Mouse (Mus musculus) C2C12 (cell line): ENCODE results near the gene Pla2g4a. TPM values are rescaled to one million over a fixed set of nuclear protein-coding genes. Genes with fewer than 3 reads are reported as not detected.

Source experiments
- H3K27me3 ChIP-seq: one replicate; pipeline ENCODE4 v1.6.1; 2011; ENCODE audit not compliant: control insufficient read depth, insufficient read depth, insufficient read length
- H3K36me3 ChIP-seq: one replicate; pipeline ENCODE4 v1.6.1; 2011; ENCODE audit not compliant: control insufficient read depth, insufficient read depth
- H3K4me3 ChIP-seq: one replicate; pipeline ENCODE4 v1.5.1; 2011; ENCODE audit warnings: mild to moderate bottlenecking, control low read depth; ENCODE audit not compliant: poor library complexity, insufficient read depth, severe bottlenecking
- H3K79me2 ChIP-seq: one replicate; pipeline ENCODE4 v1.6.1; 2011; ENCODE audit not compliant: control insufficient read depth, insufficient read depth
- H3K79me3 ChIP-seq: one replicate; pipeline ENCODE4 v1.6.1; 2011; ENCODE audit warnings: low read depth, control low read depth
- H3ac ChIP-seq: one replicate; pipeline ENCODE3; 2011; ENCODE audit warnings: low read depth; ENCODE audit not compliant: control insufficient read depth, insufficient read length
- CEBPB ChIP-seq: IDR thresholded peaks from one replicate; pipeline ENCODE4 v1.6.1; 2011; ENCODE audit warnings: low read depth, mild to moderate bottlenecking, control low read depth, moderate library complexity
- CTCF ChIP-seq: IDR thresholded peaks from one replicate; pipeline ENCODE4 v1.5.1; 2011; ENCODE audit not compliant: control insufficient read depth, insufficient read depth, insufficient read length
- FOSL1 ChIP-seq: IDR thresholded peaks from one replicate; pipeline ENCODE4 v1.8.0; 2011; ENCODE audit warnings: mild to moderate bottlenecking, low read length; ENCODE audit not compliant: poor library complexity, insufficient read depth, severe bottlenecking
- MAX ChIP-seq: IDR thresholded peaks from one replicate; pipeline ENCODE4 v1.6.1; 2011; ENCODE audit warnings: mild to moderate bottlenecking, control low read depth
- MYOD1 ChIP-seq: IDR thresholded peaks from one replicate; pipeline ENCODE4 v1.6.1; 2011; ENCODE audit warnings: low read depth; ENCODE audit not compliant: control insufficient read depth, insufficient read length
- MYOG ChIP-seq: IDR thresholded peaks from one replicate; pipeline ENCODE4 v1.6.1; 2011; ENCODE audit not compliant: control insufficient read depth, insufficient read length; ENCODE audit errors: extremely low read depth
- USF1 ChIP-seq: IDR thresholded peaks from one replicate; pipeline ENCODE4 v1.6.1; 2011; ENCODE audit warnings: low read depth, mild to moderate bottlenecking, control low read depth, moderate library complexity
- polyA plus RNA-seq: library from polyadenylated mRNA; unstranded; fragments of >200 nt; fragmentation: generic; extraction: Trizol; gene quantifications from one replicate; pipeline ENCODE4 v1.2.1, GENCODE M21; 2012; ENCODE audit warnings: missing spikeins

Gene Pla2g4a
- polyA plus RNA-seq, 1 experiment = 7.0 TPM

GRCm38 (mm10) chr1:149861543-149861942 is 99.5 kb downstream of the Pla2g4a start:
- TF ChIP-seq CEBPB (no peak), FOSL1 (no peak), MYOG (no peak)
- Histone ChIP-seq H3K79me2 (no peaks in the 10 kb centered on the region), H3K4me3 (no peak overlapping the region), H3K27me3 (no peaks in the 10 kb centered on the region), H3K79me3 (no peaks in the 10 kb centered on the region), H3ac (no peak overlapping the region), H3K36me3 (peaks cover 6% of the 10 kb centered on the region)

GRCm38 (mm10) chr1:149858734-149859133 is 102.4 kb downstream of the Pla2g4a start:
- Histone ChIP-seq H3ac (no peak overlapping the region), H3K36me3 (peaks cover 6% of the 10 kb centered on the region), H3K27me3 (no peaks in the 10 kb centered on the region), H3K79me2 (no peaks in the 10 kb centered on the region), H3K4me3 (no peak overlapping the region), H3K79me3 (no peaks in the 10 kb centered on the region)
- TF ChIP-seq MAX (no peak), USF1 (no peak), CTCF (no peak), CEBPB (no peak), MYOG (no peak), FOSL1 (no peak), MYOD1 (no peak)

GRCm38 (mm10) chr1:149856720-149857119 is 104.4 kb downstream of the Pla2g4a start:
- Histone ChIP-seq H3K36me3 (peaks cover 6% of the 10 kb centered on the region), H3K4me3 (no peak overlapping the region), H3K27me3 (no peaks in the 10 kb centered on the region), H3ac (no peak overlapping the region), H3K79me3 (no peaks in the 10 kb centered on the region), H3K79me2 (no peaks in the 10 kb centered on the region)
- no peak for TF ChIP-seq FOSL1
- peak; percentile 63 for TF ChIP-seq CTCF

- no peaks in the 10 kb centered on the region for H3K27me3 ChIP-seq
- H3K4me3 ChIP-seq = no peak overlapping the region
- H3K79me3 ChIP-seq = no peaks in the 10 kb centered on the region
- H3ac ChIP-seq = no peak overlapping the region
- peaks cover under 1% of the 10 kb centered on the region for H3K36me3 ChIP-seq
- TF ChIP-seq MAX = no peak
- TF ChIP-seq CTCF = no peak
- no peak for TF ChIP-seq CEBPB
- no peak for TF ChIP-seq USF1
- no peak for TF ChIP-seq MYOD1
- TF ChIP-seq FOSL1 = no peak
- no peak for TF ChIP-seq MYOG
- H3K79me2 ChIP-seq = no peaks in the 10 kb centered on the region
Measured at GRCm38 (mm10) chr1:149855581-149855980, 105.5 kb downstream of the Pla2g4a start.

- no peak overlapping the region for H3K4me3 ChIP-seq
- H3ac ChIP-seq = no peak overlapping the region
- H3K36me3 ChIP-seq = no peaks in the 10 kb centered on the region
- no peaks in the 10 kb centered on the region for H3K79me3 ChIP-seq
- H3K27me3 ChIP-seq = no peaks in the 10 kb centered on the region
- no peak for TF ChIP-seq MYOG
- TF ChIP-seq FOSL1 = no peak
- no peaks in the 10 kb centered on the region for H3K79me2 ChIP-seq
Measured at GRCm38 (mm10) chr1:149854867-149855266, 106.2 kb downstream of the Pla2g4a start.

GRCm38 (mm10) chr1:149846655-149847054 is 114.4 kb downstream of the Pla2g4a start:
- H3K27me3 ChIP-seq = no peaks in the 10 kb centered on the region
- no peaks in the 10 kb centered on the region for H3K79me2 ChIP-seq
- H3ac ChIP-seq = peak overlapping the region; percentile 30
- no peak overlapping the region for H3K4me3 ChIP-seq
- H3K79me3 ChIP-seq = no peaks in the 10 kb centered on the region
- H3K36me3 ChIP-seq = no peaks in the 10 kb centered on the region
- peak; percentile 13 for TF ChIP-seq FOSL1
- no peak for TF ChIP-seq MAX
- TF ChIP-seq CTCF = no peak
